Mouse (Mus musculus) right cerebral cortex, adult 18-20 months (tissue): ENCODE results near the gene Hus1.
A peak's percentile ranks its signal among the peaks of the same experiment; 100 is the strongest.

Experiments used
- DNase-seq: peaks from one replicate; pipeline ENCODE4 v3.0.0; 2022; ENCODE audit warnings: mixed read lengths

Hus1 gene

GRCm38 (mm10) chr11:9010853-9011339, at the start of gene Hus1:
Hus1 (minus strand) TSS chr11:9011191.
- DNase-seq = peak; percentile 82

- no peak for DNase-seq
These were observed 49.5 kb upstream of the Hus1 start for GRCm38 (mm10) chr11:9060484-9060883.

- DNase-seq = no peak
These were observed 49.0 kb upstream of the Hus1 start for GRCm38 (mm10) chr11:9060029-9060428.

- peak; percentile 4 for DNase-seq
These were observed 46.7 kb upstream of the Hus1 start for GRCm38 (mm10) chr11:9057711-9058110.

- no peak for DNase-seq
These were observed 45.9 kb upstream of the Hus1 start for GRCm38 (mm10) chr11:9056937-9057336.

- no peak for DNase-seq
These were observed 40.9 kb upstream of the Hus1 start for GRCm38 (mm10) chr11:9051895-9052294.

- no peak for DNase-seq
These were observed 39.2 kb upstream of the Hus1 start for GRCm38 (mm10) chr11:9050241-9050640.

- peak; percentile 11 for DNase-seq
These were observed 37.7 kb upstream of the Hus1 start, which contains the start of gene Sun3 for GRCm38 (mm10) chr11:9048703-9049060. Sun3 (minus strand) TSS chr11:9048991.

GRCm38 (mm10) chr11:9048011-9048702, 37.2 kb upstream of the Hus1 start, which contains the start of gene Gm11992:
Gm11992 (plus strand) TSS chr11:9048594.
- peak; percentile 85 for DNase-seq

- peak; percentile 4 for DNase-seq
These were observed 36.1 kb upstream of the Hus1 start for GRCm38 (mm10) chr11:9047044-9047443.

- DNase-seq = no peak
These were observed 35.6 kb upstream of the Hus1 start for GRCm38 (mm10) chr11:9046546-9046945.

GRCm38 (mm10) chr11:9031530-9031929, 20.5 kb upstream of the Hus1 start:
- DNase-seq = no peak

GRCm38 (mm10) chr11:9025211-9025610, 14.2 kb upstream of the Hus1 start:
- no peak for DNase-seq

- DNase-seq = no peak
These were observed 13.8 kb upstream of the Hus1 start for GRCm38 (mm10) chr11:9024782-9025181.

GRCm38 (mm10) chr11:9020207-9020606, 9.2 kb upstream of the Hus1 start:
- DNase-seq = no peak

- DNase-seq = no peak
These were observed 7.7 kb upstream of the Hus1 start for GRCm38 (mm10) chr11:9018491-9019267.

- DNase-seq = no peak
These were observed 3.7 kb upstream of the Hus1 start for GRCm38 (mm10) chr11:9014740-9015139.

- no peak for DNase-seq
These were observed 357 bp upstream of the Hus1 start for GRCm38 (mm10) chr11:9011348-9011747.

GRCm38 (mm10) chr11:9010416-9010815, 575 bp downstream of the Hus1 start:
- DNase-seq = peak; percentile 12

GRCm38 (mm10) chr11:9008761-9009160, 2.2 kb downstream of the Hus1 start:
- no peak for DNase-seq

- no peak for DNase-seq
These were observed 22.9 kb downstream of the Hus1 start for GRCm38 (mm10) chr11:8988084-8988483.

GRCm38 (mm10) chr11:8986058-8986457, 24.9 kb downstream of the Hus1 start:
- DNase-seq = no peak

GRCm38 (mm10) chr11:8983237-8983861, 27.6 kb downstream of the Hus1 start:
- peak; percentile 53 for DNase-seq

- DNase-seq = no peak
These were observed 32.8 kb downstream of the Hus1 start for GRCm38 (mm10) chr11:8978154-8978553.
